Mouse (Mus musculus): ENCODE measurements around the gene Mapkap1. TPM values are rescaled to one million over a fixed set of nuclear protein-coding genes. Genes with fewer than 3 reads are reported as not detected.

Mapkap1 gene
- polyA plus RNA-seq, 1 experiment from 2014 or later: 99.7 TPM

GRCm38 (mm10) chr2:34548961-34549360 is 142.4 kb downstream of the Mapkap1 start:
- WGBS: 81% methylated on average over 5 of the region's 5 CpGs

DNA sequence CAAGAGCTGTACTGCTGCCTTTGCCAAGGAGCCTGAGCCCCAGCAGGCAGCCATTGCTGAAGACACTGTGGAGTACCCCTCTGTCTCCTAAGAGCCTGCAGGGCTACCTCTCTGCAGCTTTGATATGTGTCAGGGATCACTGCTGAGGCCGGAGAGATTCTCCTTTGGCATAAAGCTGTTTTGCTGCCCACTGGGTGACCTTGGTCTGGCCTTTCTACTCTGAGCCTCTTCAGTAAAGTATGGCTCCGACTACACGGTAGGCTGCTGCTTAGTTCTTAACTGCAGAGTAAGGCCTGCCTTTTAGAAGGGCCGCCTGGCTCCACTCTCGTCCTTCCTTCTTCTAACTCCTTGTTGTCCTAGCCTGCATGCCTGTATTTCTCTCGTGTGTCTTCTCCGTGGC is 142.9 kb downstream of the Mapkap1 start:
- no peak overlapping the region for H3K4me2 ChIP-seq (replicated peaks; ENCODE audit: low read depth, low read length)
- no peaks in the 10 kb centered on the region for H3K27me3 ChIP-seq (ENCODE audit: control insufficient read depth, insufficient read depth, low read length)
- peaks cover 17% of the 10 kb centered on the region for H3K4me1 ChIP-seq (ENCODE audit: control insufficient read depth, insufficient read depth, low read length)
- no peak overlapping the region for H3K9ac ChIP-seq (ENCODE audit: low read depth, low read length)
- WGBS: 70% methylated on average over 7 of the region's 7 CpGs
- peak overlapping the region; percentile 7; the same call in 1 of the 2 replicates for H3K27ac ChIP-seq (ENCODE audit: low read depth, low read length)
- H3K36me3 ChIP-seq (ENCODE audit: control insufficient read depth, insufficient read depth, low read length): no peaks in the 10 kb centered on the region
- no peak overlapping the region for H3K4me3 ChIP-seq (ENCODE audit: low read length)
- H3K9me3 ChIP-seq (ENCODE audit: control insufficient read depth, low read length): no peaks in the 10 kb centered on the region
- no peak for ATAC-seq (ENCODE audit: low FRiP score, low TSS enrichment)

More at GRCm38 (mm10) chr2:34548961-34549360, 142.4 kb downstream of the Mapkap1 start:
- Histone ChIP-seq H3K4me2 (replicated peaks; ENCODE audit: low read depth, low read length) (no peak overlapping the region), H3K27ac (ENCODE audit: low read depth, low read length) (peak overlapping the region; percentile 7; the same call in 1 of the 2 replicates), H3K9me3 (ENCODE audit: control insufficient read depth, low read length) (no peaks in the 10 kb centered on the region), H3K4me1 (ENCODE audit: control insufficient read depth, insufficient read depth, low read length) (peaks cover 17% of the 10 kb centered on the region), H3K27me3 (ENCODE audit: control insufficient read depth, insufficient read depth, low read length) (no peaks in the 10 kb centered on the region), H3K36me3 (ENCODE audit: control insufficient read depth, insufficient read depth, low read length) (no peaks in the 10 kb centered on the region), H3K9ac (ENCODE audit: low read depth, low read length) (no peak overlapping the region), H3K4me3 (ENCODE audit: low read length) (no peak overlapping the region)
- ATAC-seq (ENCODE audit: low FRiP score, low TSS enrichment): no peak

GRCm38 (mm10) chr2:34552772-34553171 is 146.2 kb downstream of the Mapkap1 start:
- Histone ChIP-seq H3K9ac (ENCODE audit: low read depth, low read length) (no peak overlapping the region), H3K9me3 (ENCODE audit: control insufficient read depth, low read length) (no peaks in the 10 kb centered on the region), H3K4me2 (replicated peaks; ENCODE audit: low read depth, low read length) (no peak overlapping the region), H3K27ac (ENCODE audit: low read depth, low read length) (no peak overlapping the region), H3K27me3 (ENCODE audit: control insufficient read depth, insufficient read depth, low read length) (no peaks in the 10 kb centered on the region), H3K4me1 (ENCODE audit: control insufficient read depth, insufficient read depth, low read length) (peaks cover 15% of the 10 kb centered on the region), H3K36me3 (ENCODE audit: control insufficient read depth, insufficient read depth, low read length) (no peaks in the 10 kb centered on the region), H3K4me3 (ENCODE audit: low read length) (no peak overlapping the region)
- ATAC-seq (ENCODE audit: low FRiP score, low TSS enrichment): no peak
- 45% methylated on average over 2 of the region's 2 CpGs for WGBS

GRCm38 (mm10) chr2:34553580-34554231 is 147.1 kb downstream of the Mapkap1 start:
- no peak for ATAC-seq (ENCODE audit: low FRiP score, low TSS enrichment)
- H3K4me1 ChIP-seq (ENCODE audit: control insufficient read depth, insufficient read depth, low read length): peaks cover 15% of the 10 kb centered on the region
- H3K4me2 ChIP-seq (replicated peaks; ENCODE audit: low read depth, low read length): no peak overlapping the region
- H3K27me3 ChIP-seq (ENCODE audit: control insufficient read depth, insufficient read depth, low read length): no peaks in the 10 kb centered on the region
- no peaks in the 10 kb centered on the region for H3K36me3 ChIP-seq (ENCODE audit: control insufficient read depth, insufficient read depth, low read length)
- WGBS: 79% methylated on average over 6 of the region's 6 CpGs
- no peak overlapping the region for H3K9ac ChIP-seq (ENCODE audit: low read depth, low read length)
- H3K4me3 ChIP-seq (ENCODE audit: low read length): no peak overlapping the region
- H3K27ac ChIP-seq (ENCODE audit: low read depth, low read length): no peak overlapping the region
- no peaks in the 10 kb centered on the region for H3K9me3 ChIP-seq (ENCODE audit: control insufficient read depth, low read length)

GRCm38 (mm10) chr2:34560146-34560545 is 153.6 kb downstream of the Mapkap1 start:
- H3K9ac ChIP-seq (ENCODE audit: low read depth, low read length): no peak overlapping the region
- H3K27me3 ChIP-seq (ENCODE audit: control insufficient read depth, insufficient read depth, low read length): no peaks in the 10 kb centered on the region
- 63% methylated on average over 5 of the region's 5 CpGs for WGBS
- H3K4me3 ChIP-seq (ENCODE audit: low read length): no peak overlapping the region
- no peak for ATAC-seq (ENCODE audit: low FRiP score, low TSS enrichment)
- no peaks in the 10 kb centered on the region for H3K9me3 ChIP-seq (ENCODE audit: control insufficient read depth, low read length)
- no peaks in the 10 kb centered on the region; the same call in 1 of the 2 replicates for H3K4me1 ChIP-seq (ENCODE audit: control insufficient read depth, insufficient read depth, low read length)
- no peaks in the 10 kb centered on the region for H3K36me3 ChIP-seq (ENCODE audit: control insufficient read depth, insufficient read depth, low read length)
- H3K4me2 ChIP-seq (replicated peaks; ENCODE audit: low read depth, low read length): no peak overlapping the region
- H3K27ac ChIP-seq (ENCODE audit: low read depth, low read length): no peak overlapping the region

DNA sequence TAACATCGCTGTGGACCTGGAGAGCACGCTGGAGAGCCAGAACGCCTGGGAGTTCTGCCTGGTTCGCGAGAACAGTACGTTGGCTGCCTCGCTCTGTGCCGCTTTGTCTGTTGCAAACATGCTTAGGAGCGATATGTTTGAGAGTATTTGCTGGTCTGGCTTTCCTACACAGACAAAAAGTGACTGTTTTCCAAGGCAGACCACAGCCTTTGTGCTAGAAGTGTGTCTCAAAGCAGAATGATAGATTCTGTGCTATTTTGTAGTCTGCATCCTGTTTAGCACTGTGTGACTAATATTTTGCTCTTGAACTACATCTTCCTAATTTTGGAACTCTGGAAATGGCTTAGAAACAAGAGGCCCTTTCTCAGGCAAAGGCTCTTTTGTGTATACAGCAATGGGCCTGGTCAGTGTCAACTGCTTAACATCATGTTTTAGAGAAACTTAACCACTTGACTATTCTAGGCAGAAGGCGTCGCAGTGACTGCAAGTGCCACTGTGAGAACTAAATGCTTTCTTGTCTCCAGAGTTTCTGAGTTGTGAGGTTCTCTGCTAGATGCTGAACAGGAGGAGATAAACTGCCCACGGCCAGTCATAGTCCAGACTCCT is 156.6 kb downstream of the Mapkap1 start:
- H3K27me3 ChIP-seq (ENCODE audit: control insufficient read depth, insufficient read depth, low read length): no peaks in the 10 kb centered on the region
- H3K36me3 ChIP-seq (ENCODE audit: control insufficient read depth, insufficient read depth, low read length): no peaks in the 10 kb centered on the region
- no peak overlapping the region for H3K9ac ChIP-seq (ENCODE audit: low read depth, low read length)
- no peak for ATAC-seq (ENCODE audit: low FRiP score, low TSS enrichment)
- H3K4me3 ChIP-seq (ENCODE audit: low read length): no peak overlapping the region
- H3K9me3 ChIP-seq (ENCODE audit: control insufficient read depth, low read length): no peaks in the 10 kb centered on the region
- H3K4me1 ChIP-seq (ENCODE audit: control insufficient read depth, insufficient read depth, low read length): peaks cover 3% of the 10 kb centered on the region; the same call in 1 of the 2 replicates
- H3K27ac ChIP-seq (ENCODE audit: low read depth, low read length): no peak overlapping the region
- WGBS: 64% methylated on average over 12 of the region's 12 CpGs
- H3K4me2 ChIP-seq (replicated peaks; ENCODE audit: low read depth, low read length): no peak overlapping the region

- H3K36me3 ChIP-seq (ENCODE audit: control insufficient read depth, insufficient read depth, low read length): no peaks in the 10 kb centered on the region
- no peaks in the 10 kb centered on the region for H3K9me3 ChIP-seq (ENCODE audit: control insufficient read depth, low read length)
- no peak overlapping the region for H3K9ac ChIP-seq (ENCODE audit: low read depth, low read length)
- H3K27me3 ChIP-seq (ENCODE audit: control insufficient read depth, insufficient read depth, low read length): no peaks in the 10 kb centered on the region
- no peak overlapping the region for H3K4me3 ChIP-seq (ENCODE audit: low read length)
- H3K27ac ChIP-seq (ENCODE audit: low read depth, low read length): no peak overlapping the region
- no peak overlapping the region for H3K4me2 ChIP-seq (replicated peaks; ENCODE audit: low read depth, low read length)
- no peak for ATAC-seq (ENCODE audit: low FRiP score, low TSS enrichment)
- H3K4me1 ChIP-seq (ENCODE audit: control insufficient read depth, insufficient read depth, low read length): peaks cover 3% of the 10 kb centered on the region; the same call in 1 of the 2 replicates
These were observed 157.3 kb downstream of the Mapkap1 start for GRCm38 (mm10) chr2:34563865-34564264.

DNA sequence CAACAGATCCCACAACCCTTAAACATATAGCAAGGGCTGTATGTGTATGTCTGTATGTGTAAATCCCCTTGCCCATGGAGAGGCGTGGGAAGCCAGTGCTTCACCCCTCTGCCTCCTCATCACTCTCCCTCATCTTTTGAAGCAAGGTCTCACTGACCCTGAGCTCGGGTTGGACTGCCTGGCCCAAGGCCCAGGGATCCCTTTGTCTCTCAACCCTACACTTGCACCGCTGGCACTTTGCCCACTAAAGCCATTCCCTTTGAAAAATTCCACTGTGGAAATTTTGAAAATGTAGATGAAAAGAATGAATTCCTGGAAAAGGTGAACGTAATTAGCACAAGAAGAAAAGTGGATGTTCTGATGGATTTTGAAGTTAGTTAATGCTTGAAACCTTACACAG is 159.6 kb downstream of the Mapkap1 start:
- ATAC-seq (ENCODE audit: low FRiP score, low TSS enrichment): no peak
- no peaks in the 10 kb centered on the region for H3K36me3 ChIP-seq (ENCODE audit: control insufficient read depth, insufficient read depth, low read length)
- no peak overlapping the region for H3K9ac ChIP-seq (ENCODE audit: low read depth, low read length)
- peaks cover 15% of the 10 kb centered on the region for H3K4me1 ChIP-seq (ENCODE audit: control insufficient read depth, insufficient read depth, low read length)
- WGBS: 68% methylated on average over 4 of the region's 4 CpGs
- no peak overlapping the region for H3K4me2 ChIP-seq (replicated peaks; ENCODE audit: low read depth, low read length)
- H3K9me3 ChIP-seq (ENCODE audit: control insufficient read depth, low read length): no peaks in the 10 kb centered on the region
- H3K27me3 ChIP-seq (ENCODE audit: control insufficient read depth, insufficient read depth, low read length): no peaks in the 10 kb centered on the region
- H3K27ac ChIP-seq (ENCODE audit: low read depth, low read length): no peak overlapping the region
- no peak overlapping the region for H3K4me3 ChIP-seq (ENCODE audit: low read length)

GRCm38 (mm10) chr2:34566601-34567000 is 160.0 kb downstream of the Mapkap1 start:
- 59% methylated on average over 1 of the region's 1 CpGs for WGBS
- no peak for ATAC-seq (ENCODE audit: low FRiP score, low TSS enrichment)

More at GRCm38 (mm10) chr2:34566601-34567000, 160.0 kb downstream of the Mapkap1 start:
- Histone ChIP-seq H3K4me2 (replicated peaks; ENCODE audit: low read depth, low read length) (no peak overlapping the region), H3K9ac (ENCODE audit: low read depth, low read length) (no peak overlapping the region), H3K9me3 (ENCODE audit: control insufficient read depth, low read length) (no peaks in the 10 kb centered on the region), H3K4me3 (ENCODE audit: low read length) (no peak overlapping the region), H3K4me1 (ENCODE audit: control insufficient read depth, insufficient read depth, low read length) (peaks cover 15% of the 10 kb centered on the region), H3K27ac (ENCODE audit: low read depth, low read length) (no peak overlapping the region), H3K27me3 (ENCODE audit: control insufficient read depth, insufficient read depth, low read length) (no peaks in the 10 kb centered on the region), H3K36me3 (ENCODE audit: control insufficient read depth, insufficient read depth, low read length) (no peaks in the 10 kb centered on the region)
